Mouse (Mus musculus) right cerebral cortex, postnatal 14 days (tissue): ENCODE measurements around the gene Palld.

ENCODE experiments used
- DNase-seq: peaks from one replicate; pipeline ENCODE4 v3.0.0; 2022

Gene Palld

GRCm38 (mm10) chr8:61581259-61581658 lies 321.2 kb downstream of the Palld start:
- no peak for DNase-seq

GRCm38 (mm10) chr8:61579831-61580230 lies 322.7 kb downstream of the Palld start:
- DNase-seq: no peak

GRCm38 (mm10) chr8:61578754-61579153 lies 323.7 kb downstream of the Palld start:
- DNase-seq: no peak

GRCm38 (mm10) chr8:61575096-61575653 lies 327.3 kb downstream of the Palld start:
- DNase-seq: no peak

- no peak for DNase-seq
These were observed 328.0 kb downstream of the Palld start for GRCm38 (mm10) chr8:61574526-61574925.

- no peak for DNase-seq
These were observed 329.1 kb downstream of the Palld start for GRCm38 (mm10) chr8:61573179-61573937.

GRCm38 (mm10) chr8:61572697-61573096 lies 329.8 kb downstream of the Palld start:
- DNase-seq: no peak

GRCm38 (mm10) chr8:61570637-61571036 lies 331.9 kb downstream of the Palld start:
- no peak for DNase-seq

GRCm38 (mm10) chr8:61569721-61570120 lies 332.8 kb downstream of the Palld start:
- no peak for DNase-seq

GRCm38 (mm10) chr8:61569211-61569610 lies 333.3 kb downstream of the Palld start:
- no peak for DNase-seq

- DNase-seq: no peak
These were observed 339.1 kb downstream of the Palld start for GRCm38 (mm10) chr8:61563378-61563777.

GRCm38 (mm10) chr8:61562626-61563025 lies 339.9 kb downstream of the Palld start:
- DNase-seq: no peak

GRCm38 (mm10) chr8:61561220-61561619 lies 341.3 kb downstream of the Palld start:
- DNase-seq: no peak

GRCm38 (mm10) chr8:61559979-61560378 lies 342.5 kb downstream of the Palld start:
- no peak for DNase-seq

GRCm38 (mm10) chr8:61559450-61559849 lies 343.0 kb downstream of the Palld start:
- no peak for DNase-seq

- no peak for DNase-seq
These were observed 344.2 kb downstream of the Palld start for GRCm38 (mm10) chr8:61558051-61558846.

- no peak for DNase-seq
These were observed 345.5 kb downstream of the Palld start for GRCm38 (mm10) chr8:61557036-61557435.

GRCm38 (mm10) chr8:61556219-61556618 lies 346.3 kb downstream of the Palld start:
- DNase-seq: no peak

- DNase-seq: no peak
These were observed 347.1 kb downstream of the Palld start for GRCm38 (mm10) chr8:61555343-61555742.

- no peak for DNase-seq
These were observed 349.6 kb downstream of the Palld start for GRCm38 (mm10) chr8:61552755-61553402.

GRCm38 (mm10) chr8:61552221-61552620 lies 350.3 kb downstream of the Palld start:
- no peak for DNase-seq

GRCm38 (mm10) chr8:61550006-61550748 lies 352.3 kb downstream of the Palld start:
- no peak for DNase-seq

GRCm38 (mm10) chr8:61549585-61549984 lies 352.9 kb downstream of the Palld start:
- DNase-seq: no peak
